Mouse (Mus musculus) adrenal gland, adult 2 months (tissue): ENCODE data around the gene Txk. TPM values are rescaled to one million over a fixed set of nuclear protein-coding genes. Genes with fewer than 3 reads are reported as not detected.

Source experiments
- DNase-seq: peaks from one replicate; pipeline ENCODE4 v3.0.0; 2021
- long read RNA-seq: library from polyadenylated mRNA; stranded (forward); transcript quantifications from one replicate; pipeline ENCODE4 v2.0.0, GENCODE M21; 2021
- polyA plus RNA-seq: library from polyadenylated mRNA; depleted of rRNA; stranded (reverse); fragments of >200 nt; gene quantifications from 2 replicates; pipeline ENCODE4 v1.2.3, GENCODE M21; 2012; rRNA removed
- total RNA-seq, 2 experiments: library from RNA; stranded (reverse); gene quantifications; 2 replicates each; pipeline ENCODE4 v1.2.3; 2021

Gene Txk
- total RNA-seq (under 1 TPM in 1 of 2 experiments, not detected in 1; 0.14 TPM), polyA plus RNA-seq (not detected in 2 replicates)
- long read RNA-seq: 0 reads

GRCm38 (mm10) chr5:72752585-72752984, at the start of gene Txk:
TSS of gene Txk (minus strand) at chr5:72752777.
- no peak for DNase-seq

GRCm38 (mm10) chr5:72798563-72798962, 46.0 kb upstream of the Txk start:
- no peak for DNase-seq

- peak; percentile 26 for DNase-seq
Observed at GRCm38 (mm10) chr5:72796186-72796613, 43.6 kb upstream of the Txk start.

- DNase-seq: no peak
Observed at GRCm38 (mm10) chr5:72793309-72793850, 40.8 kb upstream of the Txk start.

GRCm38 (mm10) chr5:72791789-72792188, 39.2 kb upstream of the Txk start:
- DNase-seq: no peak

GRCm38 (mm10) chr5:72791386-72791785, 38.8 kb upstream of the Txk start:
- no peak for DNase-seq

- DNase-seq: no peak
Observed at GRCm38 (mm10) chr5:72785451-72785850, 32.9 kb upstream of the Txk start.

- no peak for DNase-seq
Observed at GRCm38 (mm10) chr5:72784719-72785118, 32.1 kb upstream of the Txk start.

GRCm38 (mm10) chr5:72783957-72784356, 31.4 kb upstream of the Txk start:
- no peak for DNase-seq

- DNase-seq: no peak
Observed at GRCm38 (mm10) chr5:72783123-72783522, 30.5 kb upstream of the Txk start.

GRCm38 (mm10) chr5:72781776-72782175, 29.2 kb upstream of the Txk start:
- DNase-seq: no peak

GRCm38 (mm10) chr5:72776595-72776994, 24.0 kb upstream of the Txk start:
- DNase-seq: no peak

GRCm38 (mm10) chr5:72776127-72776526, 23.6 kb upstream of the Txk start:
- no peak for DNase-seq

- no peak for DNase-seq
Observed at GRCm38 (mm10) chr5:72769841-72770240, 17.3 kb upstream of the Txk start.

GRCm38 (mm10) chr5:72763546-72763945, 11.0 kb upstream of the Txk start:
- peak; percentile 6 for DNase-seq

GRCm38 (mm10) chr5:72763025-72763424, 10.4 kb upstream of the Txk start:
- DNase-seq: no peak

GRCm38 (mm10) chr5:72761758-72762157, 9.2 kb upstream of the Txk start:
- no peak for DNase-seq

GRCm38 (mm10) chr5:72761237-72761636, 8.7 kb upstream of the Txk start:
- no peak for DNase-seq

- no peak for DNase-seq
Observed at GRCm38 (mm10) chr5:72758925-72759924, 6.6 kb upstream of the Txk start.

GRCm38 (mm10) chr5:72757155-72757773, 4.7 kb upstream of the Txk start:
- DNase-seq: no peak

- DNase-seq: no peak
Observed at GRCm38 (mm10) chr5:72755941-72756340, 3.4 kb upstream of the Txk start.

- DNase-seq: no peak
Observed at GRCm38 (mm10) chr5:72755035-72755434, 2.5 kb upstream of the Txk start.
